Mouse (Mus musculus) embryonic fibroblast, embryonic 13.5 days (primary cell): ENCODE data around the gene Pbld1.

Experiments
- CTCF ChIP-seq: IDR thresholded peaks from 2 replicates; pipeline ENCODE4 v1.5.1; 2011; ENCODE audit warnings: mild to moderate bottlenecking, control low read depth, low read length, moderate library complexity, borderline replicate concordance; ENCODE audit not compliant: insufficient read depth
- POLR2A ChIP-seq: IDR thresholded peaks from 2 replicates; pipeline ENCODE4 v1.6.1; 2011; ENCODE audit warnings: low read depth, mild to moderate bottlenecking, control low read depth, low read length, moderate library complexity

DNA sequence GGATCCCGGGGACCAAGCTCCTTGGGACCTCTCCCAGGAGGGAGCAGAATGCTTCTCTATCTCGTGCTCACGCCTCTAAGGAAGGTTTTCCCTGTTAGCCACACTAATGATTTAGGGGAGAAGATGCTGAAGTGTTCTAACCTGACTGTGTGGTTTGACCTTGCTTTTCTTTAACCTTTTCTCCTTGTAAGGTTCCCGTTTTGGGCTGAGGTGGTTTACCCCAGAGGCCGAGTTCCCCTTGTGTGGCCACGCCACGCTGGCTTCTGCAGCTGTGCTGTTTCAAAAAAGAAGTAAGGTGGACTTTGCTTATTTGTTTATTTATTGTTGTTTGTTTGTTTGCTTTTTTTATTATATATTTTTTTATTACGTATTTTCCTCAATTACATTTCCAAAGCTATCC lies 12.2 kb upstream of the Pbld1 start:
- TF ChIP-seq CTCF, result no peak
- no peak for TF ChIP-seq POLR2A
